Mouse (Mus musculus): ENCODE results near the gene Olfr129. TPM values are rescaled to one million over a fixed set of nuclear protein-coding genes. Genes with fewer than 3 reads are reported as not detected.

Olfr129 gene
- polyA plus RNA-seq (2016; fragmentation: Nextera tagmentation; extraction: Ambion mirVana): not detected in 2 replicates

- Histone ChIP-seq H3K4me3 (no peak within 1 kb of the TSS), H3K4me1 (no peaks in the 10 kb centered on the region)
- WGBS: 71% methylated on average over 1 of the region's 1 CpGs
These were observed at the start of gene Olfr129 for GRCm38 (mm10) chr17:38059979-38060378. Gene Olfr129 (minus strand): TSS chr17:38060079.

GRCm38 (mm10) chr17:38088593-38088992 lies 28.7 kb upstream of the Olfr129 start, which contains the start of gene Olfr131:
Gene Olfr131 (minus strand): TSS chr17:38088693.
- Histone ChIP-seq H3K4me3 (no peak within 1 kb of the TSS), H3K36me3 (no peaks in the 10 kb centered on the region), H3K27ac (no peak within 1 kb of the TSS), H3K9me3 (no peaks in the 10 kb centered on the region), H3K4me1 (no peaks in the 10 kb centered on the region), H3K27me3 (ENCODE audit: insufficient read depth, poor library complexity, severe bottlenecking) (no peaks in the 10 kb centered on the region)
- no peak for DNase-seq (ENCODE audit: low spot score)

More at GRCm38 (mm10) chr17:38059979-38060378, at the start of gene Olfr129:
- Histone ChIP-seq H3K27me3 (ENCODE audit: insufficient read depth, poor library complexity, severe bottlenecking) (no peaks in the 10 kb centered on the region), H3K27ac (no peak within 1 kb of the TSS), H3K9me3 (no peaks in the 10 kb centered on the region), H3K36me3 (no peaks in the 10 kb centered on the region)
- DNase-seq (ENCODE audit: low spot score): no peak

- DNase-seq (ENCODE audit: low spot score): no peak
- no peak overlapping the region for H3K27ac ChIP-seq
These were observed 22.5 kb upstream of the Olfr129 start for GRCm38 (mm10) chr17:38082364-38082763.

DNA sequence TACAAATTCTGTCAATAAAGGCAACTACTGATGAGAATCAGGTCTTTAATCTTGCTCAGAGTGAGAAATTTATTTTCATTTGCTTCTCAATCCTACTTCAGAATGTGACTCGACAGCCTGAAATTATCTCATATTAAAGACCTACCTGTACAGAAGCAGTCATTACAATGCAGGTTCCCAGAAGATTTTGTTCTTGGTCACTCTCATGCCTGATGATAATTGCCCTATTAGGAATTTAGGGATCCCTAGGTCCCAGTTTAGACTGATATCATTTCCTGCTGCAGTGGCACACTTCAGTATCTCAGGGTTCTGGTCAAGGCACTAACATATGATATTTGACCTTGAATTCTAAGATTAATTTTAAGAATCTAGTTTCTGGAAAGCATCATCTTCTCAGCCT lies 3.7 kb upstream of the Olfr129 start, which contains the start of gene Olfr130:
Gene Olfr130, plus strand, starts transcription at position 301 of the 400 bp plus-strand sequence.
- no peaks in the 10 kb centered on the region for H3K9me3 ChIP-seq
- no peaks in the 10 kb centered on the region for H3K36me3 ChIP-seq
- no peak for DNase-seq (ENCODE audit: low spot score)
- H3K4me1 ChIP-seq: no peaks in the 10 kb centered on the region
- no peak within 1 kb of the TSS for H3K27ac ChIP-seq
- WGBS: 84% methylated on average over 1 of the region's 1 CpGs
- H3K27me3 ChIP-seq (ENCODE audit: insufficient read depth, poor library complexity, severe bottlenecking): no peaks in the 10 kb centered on the region
- H3K4me3 ChIP-seq: no peak within 1 kb of the TSS

More at GRCm38 (mm10) chr17:38082364-38082763, 22.5 kb upstream of the Olfr129 start:
- no peaks in the 10 kb centered on the region for H3K4me1 ChIP-seq
- H3K4me3 ChIP-seq: no peak overlapping the region
- no peaks in the 10 kb centered on the region for H3K36me3 ChIP-seq
- H3K9me3 ChIP-seq: no peaks in the 10 kb centered on the region
- 79% methylated on average over 4 of the region's 4 CpGs for WGBS
- no peaks in the 10 kb centered on the region for H3K27me3 ChIP-seq (ENCODE audit: insufficient read depth, poor library complexity, severe bottlenecking)

DNA sequence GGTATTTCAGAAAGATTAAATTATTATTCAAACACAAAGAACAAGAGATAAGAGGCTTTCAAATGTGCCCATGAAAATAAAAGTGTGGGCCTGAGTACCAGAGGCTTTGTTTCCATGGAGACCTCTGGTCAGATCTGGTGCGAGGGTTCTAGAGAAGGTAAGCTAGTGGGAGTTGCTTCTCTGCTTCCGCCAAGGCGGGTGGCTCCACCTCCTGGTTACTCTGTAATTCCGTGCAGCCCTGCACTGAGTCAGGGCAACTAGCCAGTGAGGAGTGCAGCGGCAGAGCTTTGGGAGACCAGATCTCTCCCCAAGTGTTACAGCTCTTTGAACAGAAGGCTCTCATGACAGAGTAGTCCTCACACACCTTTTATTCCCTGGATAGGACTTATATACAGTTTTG lies 33.6 kb downstream of the Olfr129 start:
- peak; percentile 73 for DNase-seq (ENCODE audit: low spot score)
- Histone ChIP-seq H3K27me3 (ENCODE audit: insufficient read depth, poor library complexity, severe bottlenecking) (no peaks in the 10 kb centered on the region), H3K9me3 (no peaks in the 10 kb centered on the region), H3K27ac (no peak overlapping the region), H3K4me3 (no peak overlapping the region), H3K4me1 (no peaks in the 10 kb centered on the region), H3K36me3 (no peaks in the 10 kb centered on the region)
- WGBS: 28% methylated on average over 5 of the region's 5 CpGs

DNA sequence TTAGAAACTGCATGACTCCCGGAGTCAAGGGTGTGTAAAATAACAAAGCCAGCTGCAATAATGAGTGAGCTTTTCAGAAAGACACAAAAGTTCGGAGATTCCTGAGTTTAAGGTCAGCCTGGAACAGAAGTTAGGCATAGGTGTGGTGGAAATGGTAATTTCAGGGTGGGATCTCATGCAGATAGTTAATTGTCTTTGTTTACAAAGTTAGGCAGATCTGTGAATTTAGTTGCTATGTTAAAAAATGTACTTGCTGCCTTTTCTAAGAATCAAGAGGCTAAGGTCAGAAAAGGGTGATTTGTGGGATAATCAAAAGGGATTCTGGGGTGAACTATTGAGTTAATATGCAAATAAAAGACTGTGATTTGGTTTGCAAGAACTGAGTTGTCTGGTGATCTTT lies 43.5 kb downstream of the Olfr129 start:
- Histone ChIP-seq H3K36me3 (no peaks in the 10 kb centered on the region), H3K4me3 (no peak overlapping the region), H3K4me1 (no peaks in the 10 kb centered on the region), H3K27me3 (ENCODE audit: insufficient read depth, poor library complexity, severe bottlenecking) (no peaks in the 10 kb centered on the region), H3K27ac (no peak overlapping the region), H3K9me3 (no peaks in the 10 kb centered on the region)
- DNase-seq (ENCODE audit: low spot score): no peak
- WGBS: 77% methylated on average over 2 of the region's 2 CpGs

DNA sequence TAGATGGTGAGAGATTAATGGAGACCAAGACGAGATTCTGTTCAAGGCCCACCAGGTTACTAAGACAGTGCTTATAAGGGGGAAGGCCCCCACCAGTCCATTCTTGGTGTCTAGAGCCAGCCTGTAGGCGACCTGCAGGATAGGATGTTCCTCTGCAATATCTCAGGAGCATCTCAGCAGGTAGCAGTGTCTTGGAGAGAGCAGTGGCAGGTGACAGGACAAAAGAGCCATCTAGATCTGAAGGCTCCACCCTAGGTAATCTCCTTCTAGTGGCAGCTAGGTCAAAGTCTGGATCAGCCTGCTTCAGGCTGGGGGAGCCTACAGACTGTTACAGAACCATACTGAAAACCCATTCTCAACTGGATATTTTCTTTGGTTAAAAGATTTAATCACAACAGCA lies 54.9 kb downstream of the Olfr129 start:
- Histone ChIP-seq H3K4me1 (no peaks in the 10 kb centered on the region), H3K36me3 (no peaks in the 10 kb centered on the region), H3K27ac (no peak overlapping the region), H3K9me3 (no peaks in the 10 kb centered on the region), H3K27me3 (ENCODE audit: insufficient read depth, poor library complexity, severe bottlenecking) (no peaks in the 10 kb centered on the region), H3K4me3 (no peak overlapping the region)
- DNase-seq (ENCODE audit: low spot score): no peak
- WGBS: 53% methylated on average over 2 of the region's 2 CpGs

Other genes starting within 250 kb of the Olfr129 start
- not detected in 2 replicates for gene Olfr125, start 227.1 kb downstream of the Olfr129 start, polyA plus RNA-seq (2016; fragmentation: Nextera tagmentation; extraction: Ambion mirVana)
- not detected in 2 replicates for gene Olfr126, start 212.6 kb downstream of the Olfr129 start, polyA plus RNA-seq (2016; fragmentation: Nextera tagmentation; extraction: Ambion mirVana)
- not detected in 2 replicates for gene Olfr127, start 159.6 kb downstream of the Olfr129 start, polyA plus RNA-seq (2016; fragmentation: Nextera tagmentation; extraction: Ambion mirVana)
- not detected in 2 replicates for gene Olfr128, start 139.5 kb downstream of the Olfr129 start, polyA plus RNA-seq (2016; fragmentation: Nextera tagmentation; extraction: Ambion mirVana)
- gene Olfr761, start 107.0 kb downstream of the Olfr129 start, polyA plus RNA-seq (2016; fragmentation: Nextera tagmentation; extraction: Ambion mirVana): not detected in 2 replicates
- not detected in 2 replicates for gene Olfr130, start 3.8 kb upstream of the Olfr129 start, polyA plus RNA-seq (2016; fragmentation: Nextera tagmentation; extraction: Ambion mirVana)
- not detected in 2 replicates for gene Olfr131, start 28.6 kb upstream of the Olfr129 start, polyA plus RNA-seq (2016; fragmentation: Nextera tagmentation; extraction: Ambion mirVana)
- gene Olfr132, start 74.4 kb upstream of the Olfr129 start, polyA plus RNA-seq (2016; fragmentation: Nextera tagmentation; extraction: Ambion mirVana): not detected in 2 replicates
- gene Olfr133, start 85.2 kb upstream of the Olfr129 start, polyA plus RNA-seq (2016; fragmentation: Nextera tagmentation; extraction: Ambion mirVana): not detected in 2 replicates
- gene Olfr134, start 111.3 kb upstream of the Olfr129 start, polyA plus RNA-seq (2016; fragmentation: Nextera tagmentation; extraction: Ambion mirVana): not detected in 2 replicates
- gene Olfr135, start 144.3 kb upstream of the Olfr129 start, polyA plus RNA-seq (2016; fragmentation: Nextera tagmentation; extraction: Ambion mirVana): not detected in 2 replicates
- gene Olfr138, start 201.0 kb upstream of the Olfr129 start, polyA plus RNA-seq (2016; fragmentation: Nextera tagmentation; extraction: Ambion mirVana): not detected in 2 replicates
- gene Olfr137, start 247.5 kb upstream of the Olfr129 start, polyA plus RNA-seq (2016; fragmentation: Nextera tagmentation; extraction: Ambion mirVana): not detected in 2 replicates

Measured in heart, embryonic 10.5 days (tissue).